Comparison of ENCODE assay signal across 8 mouse cellular contexts in genomic region chr7:60622271-60623249, GRCm38 (mm10).
A peak's percentile ranks its signal among the peaks of the same experiment; 100 is the strongest.
DNase-seq lines count a peak whose midpoint lies in the region; ATAC-seq and TF ChIP-seq lines count a peak whose summit lies in the region.
"Not testable (repeated sequence)": the region's sequence is repeated elsewhere in the genome, so short reads cannot be mapped to it uniquely, and the experiment has no call there.

No protein-coding gene starts in this region.

- H3K27me3 ChIP-seq in hindbrain, embryonic 13.5 days; liver, embryonic 14.5 days (ENCODE audit: control insufficient read depth, insufficient read depth, low read length): not testable (repeated sequence)

- H3K27ac ChIP-seq in cortical plate, adult 2 months (ENCODE audit: insufficient read depth, low read length); liver, embryonic 14.5 days: not testable (repeated sequence)
- H3K27ac ChIP-seq in hindbrain, embryonic 13.5 days: peak overlapping the region; percentile 73

- DNase-seq in adrenal gland, adult 8-10 months: peak; percentile 1
- peak; percentile 7 to 27 for DNase-seq in frontal cortex, postnatal 10 days (ENCODE audit: low spot score in 2 of 2)
- peak; percentile 8 to 33 for DNase-seq in layer of hippocampus, adult 8-10 months (ENCODE audit: low spot score in 2 of 2)
- DNase-seq in liver, embryonic 14.5 days (ENCODE audit: low read depth in 3 of 3, low spot score in 3 of 3): peak in 1 of 3 experiments; percentile 7
- DNase-seq in neural tube, embryonic 10.5 days (ENCODE audit: extremely low spot score, low spot score): peak; percentile 56
- DNase-seq in telencephalon, adult 2 months (ENCODE audit: low read depth, low spot score): peak; percentile 76

- not testable (repeated sequence) for TF ChIP-seq CTCF in cortical plate, adult 2 months (IDR thresholded peaks at IDR 0.05; ENCODE audit: extremely low read depth, insufficient read depth, low read length); liver, embryonic 14.5 days (IDR thresholded peaks at IDR 0.05; ENCODE audit: low read depth)

- ATAC-seq in hindbrain, embryonic 13.5 days (ENCODE audit: low FRiP score): peak; percentile 95
- ATAC-seq in liver, embryonic 14.5 days (ENCODE audit: insufficient read depth): not testable (repeated sequence)

- H3K9ac ChIP-seq in hindbrain, embryonic 13.5 days: peak overlapping the region; percentile 63
- not testable (repeated sequence) for H3K9ac ChIP-seq in liver, embryonic 14.5 days (replicated peaks)

- H3K9me3 ChIP-seq in hindbrain, embryonic 13.5 days; liver, embryonic 14.5 days (ENCODE audit: control insufficient read depth, low read length): not testable (repeated sequence)

- not testable (repeated sequence) for H3K4me1 ChIP-seq in cortical plate, adult 2 months (ENCODE audit: control insufficient read depth, insufficient read depth, low read length); hindbrain, embryonic 13.5 days (replicated peaks); liver, embryonic 14.5 days (replicated peaks; ENCODE audit: control insufficient read depth in 2 of 2, insufficient read depth in 2 of 2, low read length in 1 of 2)

- 32% methylated on average over 29 of the region's 29 CpGs for WGBS in hindbrain, embryonic 13.5 days
- 22% methylated on average over 29 of the region's 29 CpGs for WGBS in liver, embryonic 14.5 days (ENCODE audit: insufficient replicate concordance)

- peak overlapping the region; percentile 42 for H3K4me2 ChIP-seq in hindbrain, embryonic 13.5 days
- H3K4me2 ChIP-seq in liver, embryonic 14.5 days (ENCODE audit: low read depth): peak overlapping the region; percentile 7

- TF ChIP-seq EP300 in liver, embryonic 14.5 days (IDR thresholded peaks at IDR 0.05; ENCODE audit: low read depth): not testable (repeated sequence)

- H3K36me3 ChIP-seq in hindbrain, embryonic 13.5 days; liver, embryonic 14.5 days (replicated peaks; ENCODE audit: control insufficient read depth, insufficient read depth, low read depth): not testable (repeated sequence)

- peak overlapping the region; percentile 16 for H3K4me3 ChIP-seq in cortical plate, adult 2 months (ENCODE audit: insufficient read depth, low read length)
- peak overlapping the region; percentile 33 for H3K4me3 ChIP-seq in hindbrain, embryonic 13.5 days
- H3K4me3 ChIP-seq in liver, embryonic 14.5 days (ENCODE audit: insufficient read depth in 1 of 2, low read depth in 2 of 2, low read length in 2 of 2): peak overlapping the region in 1 of 2 experiments; percentile 24; a peak in 2 of 4 replicates

- peak; percentile 80 for TF ChIP-seq POLR2A in cortical plate, adult 2 months (IDR thresholded peaks at IDR 0.05; ENCODE audit: extremely low read depth, insufficient read depth, low read length)
